8 mouse cellular contexts compared by ENCODE assay signal in the genomic region with DNA sequence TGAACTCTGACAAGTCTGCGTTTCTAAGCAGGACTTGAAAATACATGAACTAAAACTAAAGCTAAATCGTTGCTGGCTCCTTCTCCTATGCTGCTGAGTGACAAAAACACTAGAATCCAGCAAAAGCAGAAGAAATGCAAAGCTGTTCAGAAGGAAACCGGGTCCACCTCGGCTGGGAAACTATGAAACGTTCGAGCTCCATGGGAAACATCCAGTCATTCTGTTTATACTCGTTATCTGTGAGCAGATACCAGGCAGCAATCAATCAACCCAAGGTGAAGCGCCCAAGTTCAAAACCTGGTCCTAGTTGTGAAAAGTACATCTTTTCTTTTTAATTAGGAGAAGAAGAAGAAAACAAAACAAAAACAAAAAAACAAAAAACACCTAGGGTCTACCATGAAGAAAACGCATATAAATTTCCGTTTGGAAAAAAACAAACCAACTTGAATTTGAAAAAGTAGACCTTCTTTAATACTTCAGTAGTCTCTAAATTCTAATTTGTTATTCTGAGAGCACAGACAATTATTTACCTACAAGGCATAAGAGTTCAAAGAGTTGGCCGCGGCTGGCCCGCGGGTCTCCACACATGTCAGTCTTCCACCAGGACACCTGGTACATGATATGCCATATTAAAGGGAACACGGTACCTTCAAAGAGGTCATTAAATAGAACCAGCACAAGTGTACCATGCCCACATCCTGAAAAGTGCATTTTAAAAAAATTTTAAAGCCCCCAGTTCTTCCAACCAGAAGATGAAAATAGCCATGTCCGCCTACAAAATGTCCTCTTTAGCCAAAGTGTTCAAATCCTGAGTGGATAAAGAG. TPM values are rescaled to one million over a fixed set of nuclear protein-coding genes. Genes with fewer than 3 reads are reported as not detected.
DNase-seq lines count a peak whose midpoint lies in the region; ATAC-seq and TF ChIP-seq lines count a peak whose summit lies in the region.

No protein-coding gene starts in this region.

- WGBS in kidney, embryonic 16.5 days, result 33% methylated on average over 16 of the region's 16 CpGs
- 62% methylated on average over 16 of the region's 16 CpGs for WGBS in embryonic facial prominence, embryonic 10.5 days

- peak overlapping the region; percentile 96 for H3ac ChIP-seq in myocyte (ENCODE audit: control insufficient read depth, insufficient read length)

- H3K4me1 ChIP-seq in kidney, embryonic 16.5 days (ENCODE audit: insufficient read depth, low read length), result peaks cover 19% of the 10 kb centered on the region
- peaks cover 22% of the 10 kb centered on the region for H3K4me1 ChIP-seq in embryonic facial prominence, embryonic 10.5 days

- peak overlapping the region; percentile 93 for H3K4me2 ChIP-seq in kidney, embryonic 16.5 days (replicated peaks; ENCODE audit: low read depth, low read length)
- peak overlapping the region; percentile 74 for H3K4me2 ChIP-seq in myocyte (ENCODE audit: low read depth)

- no peaks in the 10 kb centered on the region for H3K36me3 ChIP-seq in kidney, embryonic 16.5 days (ENCODE audit: insufficient read depth, low read length)
- H3K36me3 ChIP-seq in embryonic facial prominence, embryonic 10.5 days (replicated peaks), result no peaks in the 10 kb centered on the region
- no peaks in the 10 kb centered on the region for H3K36me3 ChIP-seq in myocyte (ENCODE audit: control insufficient read depth, insufficient read depth)

- H3K27me3 ChIP-seq in kidney, embryonic 16.5 days (ENCODE audit: insufficient read depth, low read length), result no peaks in the 10 kb centered on the region
- 0 out of 2 replicates have a peak, but pooled peaks cover 4% of the 10 kb centered on the region for H3K27me3 ChIP-seq in embryonic facial prominence, embryonic 10.5 days (replicated peaks; ENCODE audit: low read depth, poor library complexity, severe bottlenecking)
- H3K27me3 ChIP-seq in myocyte (ENCODE audit: control insufficient read depth, insufficient read depth, insufficient read length), result no peaks in the 10 kb centered on the region

- no peak for DNase-seq in kidney, postnatal 4 days
- no peak for DNase-seq in embryonic facial prominence, embryonic 10.5 days (ENCODE audit: low spot score)
- peak; percentile 56 for DNase-seq in induced T-regulatory cell, adult 2 months (ENCODE audit: low read depth)
- DNase-seq in left cerebral cortex, adult 9 months (ENCODE audit: low spot score in 2 of 2), result no peak
- no peak for DNase-seq in frontal cortex, postnatal 25 days (ENCODE audit: low spot score in 2 of 2)

- H3K4me3 ChIP-seq in kidney, embryonic 16.5 days (ENCODE audit: low read length), result peak overlapping the region; percentile 91
- peak overlapping the region; percentile 98 for H3K4me3 ChIP-seq in embryonic facial prominence, embryonic 10.5 days
- peak overlapping the region; percentile 61 for H3K4me3 ChIP-seq in myocyte

- H3K9ac ChIP-seq in kidney, embryonic 16.5 days (replicated peaks; ENCODE audit: low read length), result peak overlapping the region; percentile 92

- peaks cover 56% of the 10 kb centered on the region for H3K79me2 ChIP-seq in myocyte (ENCODE audit: control insufficient read depth, insufficient read depth)

- no peaks in the 10 kb centered on the region for H3K9me3 ChIP-seq in kidney, embryonic 16.5 days (ENCODE audit: low read length)
- H3K9me3 ChIP-seq in embryonic facial prominence, embryonic 10.5 days, result no peaks in the 10 kb centered on the region

- no peak for ATAC-seq in kidney, embryonic 16.5 days (ENCODE audit: low FRiP score, low TSS enrichment)
- ATAC-seq in megakaryocyte-erythroid progenitor cell, adult 5-6 weeks (replicated peaks; ENCODE audit: low FRiP score, low TSS enrichment, poor library complexity, severe bottlenecking), result no peak

- TF ChIP-seq POLR2A in myocyte (IDR thresholded peaks at IDR 0.05; ENCODE audit: insufficient read length, low read depth), result no peak

- no peak overlapping the region for H3K27ac ChIP-seq in kidney, embryonic 16.5 days (ENCODE audit: low read length)
- H3K27ac ChIP-seq in embryonic facial prominence, embryonic 10.5 days (replicated peaks), result no peak overlapping the region

TF ChIP-seq in myocyte, 11 proteins besides CTCF, POLR2A, EP300 and RAD21:
- no peak for TF ChIP-seq MYOD1 (IDR thresholded peaks at IDR 0.05; ENCODE audit: control insufficient read depth in 1 of 3, insufficient read length in 2 of 3, low read depth in 2 of 3)
- no peak for TF ChIP-seq SRF (IDR thresholded peaks at IDR 0.05; ENCODE audit: control insufficient read depth, insufficient read length, low read depth)
- no peak for TF ChIP-seq TCF12 (IDR thresholded peaks at IDR 0.05; ENCODE audit: insufficient read depth, poor library complexity, severe bottlenecking)
- no peak for TF ChIP-seq USF1 (IDR thresholded peaks at IDR 0.05; ENCODE audit: low read depth)
- TF ChIP-seq MAX (IDR thresholded peaks at IDR 0.05; ENCODE audit: low read depth), result no peak
- no peak for TF ChIP-seq POLR2AphosphoS2 (IDR thresholded peaks at IDR 0.05; ENCODE audit: insufficient read length, low read depth)
- no peak for TF ChIP-seq TCF3 (IDR thresholded peaks at IDR 0.05; ENCODE audit: insufficient read length, low read depth)

RNA-seq across cellular contexts. Expression of gene Ern1, which starts 1.4 kb away (rescaled TPM):
- 5.4 and 6.8 TPM in 2 replicates for polyA plus RNA-seq in kidney, embryonic 16.5 days (2015; fragmentation: Nextera tagmentation; extraction: Ambion mirVana)
- 5.4 and 5.5 TPM in 2 replicates for polyA plus RNA-seq in embryonic facial prominence, embryonic 10.5 days (2016; fragmentation: Nextera tagmentation; extraction: Ambion mirVana)
- 20.4 TPM for polyA plus RNA-seq in myocyte (2012; fragmentation: generic; extraction: Trizol)
- total RNA-seq in megakaryocyte-erythroid progenitor cell, adult 5-6 weeks (2014; fragmentation: Nextera tagmentation), result 13.7 and 14.2 TPM in 2 replicates
- total RNA-seq in megakaryocyte-erythroid progenitor cell, adult 5-6 weeks (2017), result 7.0 and 9.8 TPM in 2 replicates
